Mouse (Mus musculus): Measurements from ENCODE around the gene Ccdc113. TPM values are rescaled to one million over a fixed set of nuclear protein-coding genes. Genes with fewer than 3 reads are reported as not detected.

Ccdc113 gene
- polyA plus RNA-seq, 1 experiment from 2014 or later = 0.83 TPM

DNA sequence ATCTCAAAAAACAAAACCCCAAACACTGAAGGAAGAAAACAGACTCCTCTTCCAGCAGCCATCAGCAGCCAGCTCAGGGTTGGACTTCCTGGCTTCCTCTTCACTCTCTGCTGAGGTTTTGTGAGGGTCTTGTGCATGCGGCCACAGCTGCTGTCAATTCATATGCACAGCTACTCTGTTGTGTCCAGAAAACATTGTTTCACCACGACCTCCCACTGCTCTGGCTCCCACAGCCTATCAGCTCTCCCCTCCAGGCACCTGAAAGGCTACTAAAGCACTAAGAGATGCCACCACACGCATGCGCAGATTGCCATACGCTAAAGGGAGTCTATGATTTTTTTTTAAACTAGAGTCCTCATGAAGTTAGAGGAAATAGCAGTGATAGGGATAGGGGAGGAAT is 29.1 kb upstream of the Ccdc113 start:
- Histone ChIP-seq H3K27ac (no peak overlapping the region), H3K9me3 (no peaks in the 10 kb centered on the region), H3K4me1 (no peaks in the 10 kb centered on the region), H3K27me3 (no peaks in the 10 kb centered on the region), H3K9ac (no peak overlapping the region), H3K4me2 (no peak overlapping the region), H3K4me3 (replicated peaks) (no peak overlapping the region), H3K36me3 (replicated peaks) (no peaks in the 10 kb centered on the region)
- 67% methylated on average over 5 of the region's 5 CpGs for WGBS
- no peak for ATAC-seq (ENCODE audit: low FRiP score)

DNA sequence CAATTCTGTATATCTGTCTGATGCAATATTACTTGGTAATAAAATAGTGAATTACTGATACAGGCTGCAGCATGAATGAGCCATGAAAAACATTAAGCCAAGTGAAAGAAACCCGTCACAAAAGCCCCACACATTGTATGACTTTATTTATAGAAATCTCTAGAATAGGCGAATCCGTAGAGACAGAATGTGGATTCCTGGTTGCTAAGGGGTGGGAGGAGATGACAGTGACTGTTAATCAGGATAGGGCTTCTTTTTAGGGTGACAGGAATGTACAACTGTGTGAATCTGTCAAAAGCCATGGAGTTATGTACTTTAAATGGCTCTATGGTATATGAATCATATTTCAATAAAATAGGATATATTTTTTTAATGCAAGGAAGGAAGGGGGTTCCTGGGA is 28.3 kb upstream of the Ccdc113 start:
- no peaks in the 10 kb centered on the region for H3K4me1 ChIP-seq
- WGBS = 82% methylated on average over 3 of the region's 3 CpGs
- ATAC-seq (ENCODE audit: low FRiP score) = no peak
- H3K36me3 ChIP-seq (replicated peaks) = no peaks in the 10 kb centered on the region
- H3K9me3 ChIP-seq = no peaks in the 10 kb centered on the region
- no peak overlapping the region for H3K4me3 ChIP-seq (replicated peaks)
- H3K27ac ChIP-seq = no peak overlapping the region
- no peaks in the 10 kb centered on the region for H3K27me3 ChIP-seq
- H3K4me2 ChIP-seq = no peak overlapping the region
- H3K9ac ChIP-seq = no peak overlapping the region

- Histone ChIP-seq H3K4me2 (no peak overlapping the region), H3K4me1 (no peaks in the 10 kb centered on the region)
- 73% methylated on average over 5 of the region's 5 CpGs for WGBS
These were observed 27.6 kb upstream of the Ccdc113 start for GRCm38 (mm10) chr8:95506245-95506644.

DNA sequence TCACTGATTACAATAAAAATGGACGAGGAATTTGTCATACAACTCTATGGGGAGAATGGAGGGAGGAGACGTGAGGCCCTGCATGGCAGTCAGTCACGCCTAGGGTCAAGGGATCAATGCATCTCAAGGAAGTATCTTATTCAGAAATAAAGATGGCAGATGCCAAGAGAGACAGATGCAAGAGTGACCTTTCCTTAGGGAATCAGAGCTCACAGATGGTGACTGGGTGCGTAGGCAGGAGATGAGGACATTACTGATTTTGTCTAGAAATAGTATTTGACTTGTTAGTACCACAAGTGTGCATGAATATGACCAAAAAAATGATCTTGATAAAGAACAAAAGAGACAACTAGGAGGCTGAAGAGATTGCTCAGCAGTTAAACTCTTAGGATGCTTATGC is 21.6 kb upstream of the Ccdc113 start:
- no peak overlapping the region for H3K4me2 ChIP-seq
- no peak overlapping the region for H3K9ac ChIP-seq
- no peaks in the 10 kb centered on the region for H3K36me3 ChIP-seq (replicated peaks)
- H3K4me3 ChIP-seq (replicated peaks) = no peak overlapping the region
- no peaks in the 10 kb centered on the region for H3K27me3 ChIP-seq
- ATAC-seq (ENCODE audit: low FRiP score) = no peak
- H3K27ac ChIP-seq = no peak overlapping the region
- H3K9me3 ChIP-seq = no peaks in the 10 kb centered on the region
- no peaks in the 10 kb centered on the region for H3K4me1 ChIP-seq
- WGBS = 73% methylated on average over 4 of the region's 4 CpGs

More at GRCm38 (mm10) chr8:95506245-95506644, 27.6 kb upstream of the Ccdc113 start:
- Histone ChIP-seq H3K27me3 (no peaks in the 10 kb centered on the region), H3K4me3 (replicated peaks) (no peak overlapping the region), H3K27ac (no peak overlapping the region), H3K9ac (no peak overlapping the region), H3K36me3 (replicated peaks) (no peaks in the 10 kb centered on the region), H3K9me3 (no peaks in the 10 kb centered on the region)
- ATAC-seq (ENCODE audit: low FRiP score) = no peak

DNA sequence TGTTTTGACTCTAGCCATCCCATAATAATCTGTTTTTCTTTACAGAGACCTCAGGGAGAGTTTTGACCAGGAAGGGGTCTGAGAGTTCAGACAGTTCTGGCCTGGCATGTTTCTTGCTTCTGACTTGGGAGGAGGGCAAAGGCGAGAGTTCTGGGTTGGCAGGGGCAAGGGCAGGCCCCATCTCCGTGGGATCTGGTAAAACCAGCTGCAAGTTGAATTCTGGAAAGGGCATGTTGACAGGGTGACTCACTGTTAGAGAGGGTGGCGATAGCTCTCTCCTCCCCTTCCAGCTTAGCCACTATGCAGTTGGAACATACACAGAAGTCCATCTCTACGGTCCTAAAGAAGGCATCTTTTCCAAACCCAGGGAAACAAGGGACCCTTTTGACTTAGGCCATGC is 20.7 kb upstream of the Ccdc113 start:
- Histone ChIP-seq H3K9ac (no peak overlapping the region), H3K4me3 (replicated peaks) (no peak overlapping the region), H3K27me3 (no peaks in the 10 kb centered on the region), H3K27ac (no peak overlapping the region), H3K36me3 (replicated peaks) (no peaks in the 10 kb centered on the region), H3K4me2 (no peak overlapping the region), H3K4me1 (no peaks in the 10 kb centered on the region), H3K9me3 (no peaks in the 10 kb centered on the region)
- ATAC-seq (ENCODE audit: low FRiP score) = no peak
- 84% methylated on average over 4 of the region's 4 CpGs for WGBS

- Histone ChIP-seq H3K27ac (no peak overlapping the region), H3K36me3 (replicated peaks) (no peaks in the 10 kb centered on the region), H3K4me3 (replicated peaks) (no peak overlapping the region), H3K4me2 (no peak overlapping the region), H3K9me3 (no peaks in the 10 kb centered on the region), H3K9ac (no peak overlapping the region), H3K4me1 (no peaks in the 10 kb centered on the region), H3K27me3 (no peaks in the 10 kb centered on the region)
- WGBS = 88% methylated on average over 6 of the region's 6 CpGs
- no peak for ATAC-seq (ENCODE audit: low FRiP score)
These were observed 17.0 kb upstream of the Ccdc113 start for GRCm38 (mm10) chr8:95516928-95517327.

- H3K27me3 ChIP-seq = 0 out of 2 replicates have a peak, but pooled peaks cover 4% of the 10 kb centered on the region
- no peaks in the 10 kb centered on the region for H3K36me3 ChIP-seq (replicated peaks)
- no peak overlapping the region for H3K4me2 ChIP-seq
- H3K9me3 ChIP-seq = no peaks in the 10 kb centered on the region
- H3K4me1 ChIP-seq = no peaks in the 10 kb centered on the region
- H3K4me3 ChIP-seq (replicated peaks) = no peak overlapping the region
- ATAC-seq (ENCODE audit: low FRiP score) = no peak
- H3K9ac ChIP-seq = no peak overlapping the region
- WGBS = 93% methylated on average over 4 of the region's 4 CpGs
- no peak overlapping the region for H3K27ac ChIP-seq
These were observed 9.9 kb upstream of the Ccdc113 start for GRCm38 (mm10) chr8:95523991-95524390.

GRCm38 (mm10) chr8:95528194-95528593 is 5.7 kb upstream of the Ccdc113 start:
- 81% methylated on average over 10 of the region's 10 CpGs for WGBS
- no peaks in the 10 kb centered on the region for H3K36me3 ChIP-seq (replicated peaks)
- no peak overlapping the region for H3K4me2 ChIP-seq
- no peaks in the 10 kb centered on the region for H3K9me3 ChIP-seq
- 0 out of 2 replicates have a peak, but pooled peaks cover 6% of the 10 kb centered on the region for H3K27me3 ChIP-seq
- H3K4me3 ChIP-seq (replicated peaks) = no peak overlapping the region
- no peaks in the 10 kb centered on the region for H3K4me1 ChIP-seq
- no peak overlapping the region for H3K27ac ChIP-seq
- no peak for ATAC-seq (ENCODE audit: low FRiP score)
- H3K9ac ChIP-seq = no peak overlapping the region

- 64% methylated on average over 9 of the region's 9 CpGs for WGBS
- Histone ChIP-seq H3K9me3 (no peaks in the 10 kb centered on the region), H3K4me1 (peaks cover 3% of the 10 kb centered on the region; the same call in 1 of the 2 replicates), H3K27ac (no peak overlapping the region), H3K27me3 (0 out of 2 replicates have a peak, but pooled peaks cover 2% of the 10 kb centered on the region), H3K36me3 (replicated peaks) (no peaks in the 10 kb centered on the region), H3K9ac (no peak overlapping the region), H3K4me3 (replicated peaks) (no peak overlapping the region), H3K4me2 (no peak overlapping the region)
- no peak for ATAC-seq (ENCODE audit: low FRiP score)
These were observed 5.1 kb upstream of the Ccdc113 start for GRCm38 (mm10) chr8:95528750-95529310.

GRCm38 (mm10) chr8:95532206-95532605 is 1.7 kb upstream of the Ccdc113 start:
- 54% methylated on average over 4 of the region's 4 CpGs for WGBS
- H3K4me2 ChIP-seq = no peak overlapping the region

DNA sequence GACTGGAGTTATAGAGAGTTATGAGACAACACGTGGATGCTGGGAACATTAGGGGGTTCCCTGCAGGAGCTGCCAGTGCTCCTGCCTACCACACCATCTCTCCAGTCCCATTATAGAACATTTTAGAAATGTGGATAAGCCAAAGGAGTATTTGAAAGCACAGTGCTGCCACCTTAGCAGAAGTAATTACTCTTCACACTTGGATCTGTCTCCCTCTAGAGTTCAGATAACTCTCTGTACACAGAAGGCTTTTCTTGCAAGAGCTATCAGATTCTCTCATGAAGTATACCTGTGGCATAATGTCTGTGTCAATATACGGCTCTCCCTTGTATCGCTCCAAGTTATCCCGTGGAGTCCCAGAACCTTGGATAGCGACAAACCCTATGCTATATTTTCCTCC is 5.6 kb downstream of the Ccdc113 start:
- no peak for ATAC-seq (ENCODE audit: low FRiP score)
- Histone ChIP-seq H3K27me3 (no peaks in the 10 kb centered on the region), H3K4me2 (no peak overlapping the region), H3K27ac (no peak overlapping the region), H3K36me3 (replicated peaks) (no peaks in the 10 kb centered on the region), H3K9ac (no peak overlapping the region), H3K9me3 (no peaks in the 10 kb centered on the region), H3K4me1 (no peaks in the 10 kb centered on the region), H3K4me3 (replicated peaks) (no peak overlapping the region)
- 80% methylated on average over 5 of the region's 5 CpGs for WGBS

More at GRCm38 (mm10) chr8:95532206-95532605, 1.7 kb upstream of the Ccdc113 start:
- Histone ChIP-seq H3K4me3 (replicated peaks) (no peak overlapping the region), H3K27ac (no peak overlapping the region), H3K9ac (no peak overlapping the region), H3K36me3 (replicated peaks) (no peaks in the 10 kb centered on the region), H3K27me3 (0 out of 2 replicates have a peak, but pooled peaks cover 2% of the 10 kb centered on the region), H3K4me1 (peaks cover 9% of the 10 kb centered on the region; the same call in 1 of the 2 replicates), H3K9me3 (no peaks in the 10 kb centered on the region)
- ATAC-seq (ENCODE audit: low FRiP score) = no peak

GRCm38 (mm10) chr8:95542191-95542590 is 8.3 kb downstream of the Ccdc113 start:
- Histone ChIP-seq H3K27me3 (no peaks in the 10 kb centered on the region), H3K9ac (no peak overlapping the region), H3K4me2 (no peak overlapping the region), H3K4me3 (replicated peaks) (no peak overlapping the region), H3K4me1 (no peaks in the 10 kb centered on the region), H3K9me3 (no peaks in the 10 kb centered on the region), H3K27ac (no peak overlapping the region), H3K36me3 (replicated peaks) (no peaks in the 10 kb centered on the region)
- no peak for ATAC-seq (ENCODE audit: low FRiP score)
- 89% methylated on average over 6 of the region's 6 CpGs for WGBS

- no peak for ATAC-seq (ENCODE audit: low FRiP score)
- Histone ChIP-seq H3K27ac (no peak overlapping the region), H3K36me3 (replicated peaks) (no peaks in the 10 kb centered on the region), H3K4me1 (no peaks in the 10 kb centered on the region), H3K4me2 (no peak overlapping the region), H3K9ac (no peak overlapping the region), H3K9me3 (no peaks in the 10 kb centered on the region), H3K27me3 (no peaks in the 10 kb centered on the region), H3K4me3 (replicated peaks) (no peak overlapping the region)
- 74% methylated on average over 3 of the region's 3 CpGs for WGBS
These were observed 9.2 kb downstream of the Ccdc113 start for GRCm38 (mm10) chr8:95543065-95543464.
